Mouse (Mus musculus) adrenal gland, postnatal 36 days (tissue): ENCODE measurements at regions not wholly inside any gene's neighbourhood (a gene's known extent, or its start where the extent isn't known, plus 50 kb on each side); places are given as distances from the start of the nearest gene placed in this dataset.

Source experiments
- DNase-seq, 2 experiments: peaks; one replicate each; pipeline ENCODE4 v3.0.0; 2021; ENCODE audit warnings: mixed read lengths in 1 of 2

- DNase-seq: no peak
Observed at GRCm38 (mm10) chr14:46639116-46639826, 121.1 kb upstream of the Cdkn3 start.

GRCm38 (mm10) chr14:46638516-46638915 is 121.8 kb upstream of the Cdkn3 start:
- DNase-seq: no peak

GRCm38 (mm10) chr14:46637240-46637639 is 123.1 kb upstream of the Cdkn3 start:
- DNase-seq: no peak

GRCm38 (mm10) chr14:46636364-46636763 is 124.0 kb upstream of the Cdkn3 start:
- peak; percentile 48 to 52 for DNase-seq

GRCm38 (mm10) chr14:46635322-46635721 is 125.0 kb upstream of the Cdkn3 start:
- DNase-seq: peak; percentile 16 to 27

GRCm38 (mm10) chr14:46634656-46635244 is 125.6 kb upstream of the Cdkn3 start:
- DNase-seq: no peak

- no peak for DNase-seq
Observed at GRCm38 (mm10) chr14:46634251-46634650, 126.1 kb upstream of the Cdkn3 start.

GRCm38 (mm10) chr14:46627690-46628089 is 132.7 kb upstream of the Cdkn3 start:
- no peak for DNase-seq

- no peak for DNase-seq
Observed at GRCm38 (mm10) chr14:46625760-46626159, 134.6 kb upstream of the Cdkn3 start.

GRCm38 (mm10) chr14:46623645-46624044 is 136.7 kb upstream of the Cdkn3 start:
- no peak for DNase-seq

GRCm38 (mm10) chr14:46616030-46616429 is 144.3 kb upstream of the Cdkn3 start:
- no peak for DNase-seq

GRCm38 (mm10) chr14:46614936-46615335 is 145.4 kb upstream of the Cdkn3 start:
- no peak for DNase-seq

- DNase-seq: no peak
Observed at GRCm38 (mm10) chr14:46613748-46614147, 146.6 kb upstream of the Cdkn3 start.

- DNase-seq: no peak
Observed at GRCm38 (mm10) chr14:46613211-46613610, 147.1 kb upstream of the Cdkn3 start.

- no peak for DNase-seq
Observed at GRCm38 (mm10) chr14:46612584-46612983, 147.8 kb upstream of the Cdkn3 start.

- DNase-seq: no peak
Observed at GRCm38 (mm10) chr14:46610926-46611325, 149.4 kb upstream of the Cdkn3 start.

GRCm38 (mm10) chr14:46610226-46610855 is 150.0 kb upstream of the Cdkn3 start:
- no peak for DNase-seq

- DNase-seq: no peak
Observed at GRCm38 (mm10) chr14:46606694-46607093, 153.6 kb upstream of the Cdkn3 start.

GRCm38 (mm10) chr14:46606037-46606436 is 154.3 kb upstream of the Cdkn3 start:
- DNase-seq: no peak

GRCm38 (mm10) chr14:46604886-46605531 is 155.3 kb upstream of the Cdkn3 start:
- DNase-seq: peak in 1 of 2 experiments; percentile 41

- DNase-seq: no peak
Observed at GRCm38 (mm10) chr14:46604156-46604885, 156.0 kb upstream of the Cdkn3 start.

GRCm38 (mm10) chr14:46596696-46597359 is 163.5 kb upstream of the Cdkn3 start:
- no peak for DNase-seq
